34 mouse cellular contexts compared by ENCODE assay signal in the genomic region with DNA sequence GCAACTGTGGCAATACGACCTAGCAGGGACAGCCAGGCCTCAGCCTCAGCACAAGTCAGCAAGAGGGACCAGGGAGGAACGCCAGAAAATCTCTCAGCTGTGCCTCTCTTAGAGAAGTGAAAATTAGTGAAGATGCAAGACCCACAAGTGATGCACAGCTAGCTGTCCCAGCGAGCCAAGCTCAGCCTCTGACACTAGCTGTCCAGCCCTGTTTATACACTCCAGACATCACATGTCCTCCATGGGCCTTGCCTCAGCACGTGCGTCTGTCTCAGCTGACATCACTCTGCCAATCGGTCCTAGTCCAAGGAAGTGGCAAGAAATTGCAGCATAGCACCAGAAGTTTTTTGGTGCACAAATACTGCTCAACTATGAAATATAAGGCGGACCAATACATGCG.
"Had no signal": no experiment of that assay in that cellular context is flagged by ENCODE, and none has a peak within 500 bp of the region (broad histone marks: within the 10 kb centered on the region; RNA-seq: fewer than 3 reads in every experiment).

No protein-coding gene starts in this region.

- H3K27me3 ChIP-seq: heart, embryonic 12.5 days; heart, embryonic 13.5 days; heart, embryonic 15.5 days; hindbrain, embryonic 15.5 days; intestine, embryonic 15.5 days; kidney, embryonic 15.5 days had no signal

- H3K4me2 ChIP-seq: heart, embryonic 11.5 days; heart, embryonic 12.5 days; heart, embryonic 13.5 days; heart, embryonic 15.5 days; hindbrain, embryonic 12.5 days; hindbrain, embryonic 13.5 days; hindbrain, embryonic 14.5 days; hindbrain, embryonic 15.5 days; intestine, embryonic 15.5 days; kidney, embryonic 15.5 days had no signal

- H3K36me3 ChIP-seq: heart, embryonic 10.5 days; heart, embryonic 12.5 days; heart, embryonic 13.5 days; heart, embryonic 15.5 days; hindbrain, embryonic 10.5 days; hindbrain, embryonic 12.5 days; hindbrain, embryonic 13.5 days; hindbrain, embryonic 15.5 days; intestine, embryonic 15.5 days; kidney, embryonic 15.5 days had no signal

- ATAC-seq: hindbrain, embryonic 16.5 days; hindbrain, postnatal 0 days; inflammation-experienced regulatory T-cells, adult 6 months; intestine, embryonic 15.5 days; intestine, embryonic 16.5 days; intestine, postnatal 0 days had no signal

- H3K27ac ChIP-seq: heart, adult 2 months; heart, embryonic 10.5 days; heart, embryonic 13.5 days; heart, embryonic 15.5 days; hindbrain, embryonic 10.5 days; hindbrain, embryonic 12.5 days; hindbrain, embryonic 13.5 days; hindbrain, embryonic 14.5 days; hindbrain, embryonic 15.5 days; hindbrain, postnatal 0 days; intestine, embryonic 15.5 days; kidney, embryonic 15.5 days; kidney, postnatal 0 days; layer of hippocampus, adult 2 months had no signal

- H3K4me1 ChIP-seq: heart, embryonic 12.5 days; heart, embryonic 15.5 days; intestine, embryonic 15.5 days; kidney, embryonic 15.5 days had no signal

- H3K9ac ChIP-seq: heart, embryonic 12.5 days; heart, embryonic 13.5 days; heart, embryonic 15.5 days; hindbrain, embryonic 12.5 days; hindbrain, embryonic 13.5 days; hindbrain, embryonic 14.5 days; hindbrain, embryonic 15.5 days; intestine, embryonic 15.5 days; kidney, embryonic 15.5 days had no signal

- DNase-seq: heart, adult 2 months; heart, postnatal 10 days; heart, postnatal 14 days; heart, postnatal 36 days; kidney, adult 11 months; kidney, adult 18-20 months; kidney, adult 2 months; kidney, adult 8-10 months; kidney, adult 9 months; kidney, postnatal 10 days; kidney, postnatal 14 days; kidney, postnatal 36 days; kidney, postnatal 4 days; layer of hippocampus, adult 9-11 months; layer of hippocampus, postnatal 36 days had no signal

- H3K4me3 ChIP-seq: heart, adult 2 months; heart, embryonic 10.5 days; heart, embryonic 12.5 days; heart, embryonic 13.5 days; heart, embryonic 15.5 days; hindbrain, embryonic 10.5 days; hindbrain, embryonic 12.5 days; hindbrain, embryonic 13.5 days; hindbrain, embryonic 15.5 days; intestine, embryonic 15.5 days; kidney, embryonic 15.5 days; layer of hippocampus, adult 2 months had no signal

- H3K9me3 ChIP-seq: heart, embryonic 10.5 days; heart, embryonic 12.5 days; heart, embryonic 13.5 days; heart, embryonic 15.5 days; hindbrain, embryonic 10.5 days; hindbrain, embryonic 12.5 days; hindbrain, embryonic 13.5 days; hindbrain, embryonic 15.5 days; intestine, embryonic 15.5 days; kidney, embryonic 15.5 days had no signal
